Mouse (Mus musculus) neural tube, embryonic 13.5 days (tissue): Measurements from ENCODE around the gene Hrh1. TPM values are rescaled to one million over a fixed set of nuclear protein-coding genes. Genes with fewer than 3 reads are reported as not detected.
A peak's percentile ranks its signal among the peaks of the same experiment; 100 is the strongest.

ENCODE experiments used
- ATAC-seq: fragments of 200-750 bp; cut with Nextera tagmentation; 2 replicates; pipeline ENCODE4 v1.8.0; 2017; ENCODE audit warnings: low read depth, mild to moderate bottlenecking, moderate TSS enrichment, moderate library complexity
- H3K27ac ChIP-seq: fragments of 300-500 bp; sonication (generic); replicated peaks from 2 replicates; pipeline ENCODE4 v1.5.1; 2015; ENCODE audit warnings: moderate library complexity, mild to moderate bottlenecking, inconsistent platforms
- H3K27me3 ChIP-seq: fragments of 300-500 bp; sonication (generic); 2 replicates; pipeline ENCODE4 v1.6.1; 2015; ENCODE audit warnings: mild to moderate bottlenecking, inconsistent platforms
- H3K36me3 ChIP-seq: fragments of 300-500 bp; sonication (generic); 2 replicates; pipeline ENCODE4 v1.6.1; 2015; ENCODE audit warnings: mild to moderate bottlenecking, inconsistent platforms
- H3K4me1 ChIP-seq: fragments of 300-500 bp; sonication (generic); replicated peaks from 2 replicates; pipeline ENCODE4 v1.6.1; 2015; ENCODE audit warnings: inconsistent platforms
- H3K4me2 ChIP-seq: fragments of 300-500 bp; sonication (generic); 2 replicates; pipeline ENCODE4 v1.6.1; 2015; ENCODE audit warnings: inconsistent platforms, mild to moderate bottlenecking, moderate library complexity
- H3K4me3 ChIP-seq: fragments of 300-500 bp; sonication (generic); 2 replicates; pipeline ENCODE4 v1.5.1; 2015; ENCODE audit warnings: mild to moderate bottlenecking, inconsistent platforms
- H3K9ac ChIP-seq: fragments of 300-500 bp; sonication (generic); 2 replicates; pipeline ENCODE4 v1.6.1; 2015; ENCODE audit warnings: moderate library complexity, mild to moderate bottlenecking, inconsistent platforms
- H3K9me3 ChIP-seq: fragments of 300-500 bp; sonication (generic); 2 replicates; pipeline ENCODE4 v1.6.1; 2016; ENCODE audit warnings: inconsistent platforms
- WGBS: fragments of 180-500 bp; shearing (Covaris S2); methylation state at CpG from one replicate; pipeline ENCODE4 v1.1.7; 2015; 5-methylcytosine and 5-hydroxymethylcytosine counted together
- polyA plus RNA-seq: library from polyadenylated mRNA; unstranded; fragments of >200 nt; fragmentation: Nextera tagmentation; extraction: Ambion mirVana; gene quantifications from 2 replicates; pipeline ENCODE4 v1.2.1, GENCODE M21; 2015

Gene Hrh1
- polyA plus RNA-seq, 1 experiment from 2014 or later = 0.13 TPM

DNA sequence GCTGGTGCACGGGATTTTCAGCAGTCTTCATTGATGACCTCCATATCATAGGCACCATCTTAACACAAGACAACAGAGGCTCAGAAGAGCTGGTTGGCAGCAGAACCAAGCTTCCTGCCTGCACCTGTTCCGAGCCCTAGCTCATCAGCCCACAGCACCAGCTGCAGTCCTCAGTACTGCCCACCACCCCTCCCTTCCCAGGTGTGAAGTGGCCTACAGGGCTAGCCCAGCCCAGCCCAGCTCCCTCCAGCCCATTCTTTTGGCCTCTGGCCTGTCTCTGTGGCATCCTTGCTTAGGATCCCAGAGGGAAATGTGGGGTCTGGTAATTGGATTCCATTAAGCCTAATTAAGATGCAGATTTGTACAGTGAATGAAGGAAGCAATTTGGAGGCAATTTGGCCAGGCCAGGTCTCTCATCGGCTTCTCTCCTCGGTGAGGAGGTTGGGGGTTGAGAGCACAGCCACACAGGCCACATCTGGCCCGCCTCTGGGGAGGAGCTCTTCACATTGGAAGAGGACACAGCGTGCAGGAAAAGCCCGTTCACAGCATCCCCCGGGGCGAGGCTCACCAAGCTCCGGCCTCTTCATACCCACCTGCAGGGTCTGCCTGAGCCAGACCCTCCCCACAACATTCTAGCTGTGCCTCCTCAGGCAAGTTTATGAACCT, 43.2 kb downstream of the Hrh1 start:
- Histone ChIP-seq H3K4me1 (peaks cover 8% of the 10 kb centered on the region), H3K9ac (no peak overlapping the region), H3K36me3 (no peaks in the 10 kb centered on the region), H3K27ac (no peak overlapping the region), H3K4me3 (no peak overlapping the region), H3K4me2 (no peak overlapping the region), H3K27me3 (no peaks in the 10 kb centered on the region), H3K9me3 (peaks cover 8% of the 10 kb centered on the region)
- ATAC-seq = peak; percentile 69
- 27% methylated on average over 10 of the region's 10 CpGs for WGBS

DNA sequence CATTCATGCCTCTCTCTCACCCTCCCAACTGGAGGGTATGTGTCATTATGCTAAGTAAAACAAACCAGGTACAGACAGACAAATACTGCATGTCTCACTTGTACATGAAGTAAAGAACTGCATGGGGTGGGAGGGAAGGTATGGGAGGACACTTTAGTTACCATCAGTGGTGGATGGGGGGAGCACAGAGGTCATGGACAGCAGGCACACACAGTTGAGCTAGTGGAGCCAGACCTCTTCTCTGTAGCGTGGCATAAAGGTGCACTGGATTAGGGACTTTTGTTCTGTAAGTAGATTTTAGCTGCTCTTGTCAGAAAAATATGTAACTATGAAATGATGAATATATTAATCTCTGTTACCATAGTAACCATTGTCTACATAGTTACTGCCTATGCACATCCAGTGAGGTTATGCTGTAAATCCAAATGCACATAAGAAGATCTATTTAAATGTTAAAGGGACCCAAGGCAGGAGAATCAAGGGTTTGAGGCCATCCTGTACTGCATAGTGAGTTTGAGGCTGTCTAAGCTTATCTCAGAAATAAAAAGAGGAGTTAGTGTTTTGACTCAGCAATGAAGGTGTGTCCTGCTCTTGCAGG, 46.6 kb downstream of the Hrh1 start:
- no peaks in the 10 kb centered on the region for H3K36me3 ChIP-seq
- H3K27me3 ChIP-seq = no peaks in the 10 kb centered on the region
- H3K4me2 ChIP-seq = no peak overlapping the region
- peaks cover 8% of the 10 kb centered on the region for H3K9me3 ChIP-seq
- no peak overlapping the region for H3K27ac ChIP-seq
- ATAC-seq = no peak
- no peak overlapping the region for H3K9ac ChIP-seq
- peaks cover 8% of the 10 kb centered on the region for H3K4me1 ChIP-seq
- no peak overlapping the region for H3K4me3 ChIP-seq
- 83% methylated on average over 1 of the region's 1 CpGs for WGBS

DNA sequence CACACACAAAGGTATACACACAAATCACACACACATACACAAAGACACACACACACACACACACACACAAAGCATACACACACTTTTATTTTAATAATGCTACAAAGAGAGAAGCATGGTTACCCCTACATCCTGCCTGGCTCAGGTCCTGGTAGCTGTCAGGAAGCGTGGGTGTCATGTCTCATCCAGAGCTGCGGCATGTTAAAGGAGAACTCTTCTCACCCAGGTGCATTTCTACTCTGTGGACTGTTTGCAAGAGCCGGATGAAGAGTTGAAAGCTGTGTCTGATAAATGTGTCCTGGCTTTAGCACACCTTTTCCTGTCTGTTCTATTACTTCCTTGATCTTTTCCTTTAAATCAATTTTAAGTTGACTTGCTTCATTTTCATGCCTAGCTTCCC, 47.2 kb downstream of the Hrh1 start:
- Histone ChIP-seq H3K4me2 (no peak overlapping the region), H3K9me3 (peaks cover 4% of the 10 kb centered on the region; the same call in 1 of the 2 replicates), H3K4me3 (no peak overlapping the region), H3K9ac (no peak overlapping the region), H3K4me1 (peaks cover 8% of the 10 kb centered on the region), H3K27me3 (no peaks in the 10 kb centered on the region), H3K27ac (no peak overlapping the region), H3K36me3 (no peaks in the 10 kb centered on the region)
- WGBS = 93% methylated on average over 3 of the region's 3 CpGs
- no peak for ATAC-seq

DNA sequence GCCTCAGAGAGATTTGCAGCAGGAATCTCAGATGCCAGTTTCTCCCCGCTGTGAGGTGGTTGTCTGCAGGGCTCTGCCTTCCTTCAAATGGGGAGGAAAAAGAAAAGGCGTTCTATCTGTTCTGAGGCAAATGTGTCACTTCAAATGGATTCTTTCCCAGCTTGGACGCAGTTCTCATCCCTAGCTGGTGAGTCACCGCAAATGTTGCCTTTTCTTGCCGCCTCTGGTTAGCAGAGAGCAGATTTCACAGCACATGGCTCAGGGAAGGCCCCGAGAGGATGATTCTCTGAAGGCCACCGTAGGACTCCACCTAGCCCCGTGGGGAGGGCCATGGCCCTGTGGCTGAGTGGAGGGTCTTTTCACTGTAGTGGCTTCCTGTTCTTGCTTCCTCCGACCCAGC, 51.2 kb downstream of the Hrh1 start:
- H3K4me2 ChIP-seq = no peak overlapping the region
- no peaks in the 10 kb centered on the region for H3K4me1 ChIP-seq
- WGBS = 76% methylated on average over 9 of the region's 9 CpGs
- H3K4me3 ChIP-seq = no peak overlapping the region
- H3K27ac ChIP-seq = no peak overlapping the region
- no peaks in the 10 kb centered on the region for H3K36me3 ChIP-seq
- no peaks in the 10 kb centered on the region for H3K9me3 ChIP-seq
- no peaks in the 10 kb centered on the region for H3K27me3 ChIP-seq
- no peak for ATAC-seq
- H3K9ac ChIP-seq = no peak overlapping the region

DNA sequence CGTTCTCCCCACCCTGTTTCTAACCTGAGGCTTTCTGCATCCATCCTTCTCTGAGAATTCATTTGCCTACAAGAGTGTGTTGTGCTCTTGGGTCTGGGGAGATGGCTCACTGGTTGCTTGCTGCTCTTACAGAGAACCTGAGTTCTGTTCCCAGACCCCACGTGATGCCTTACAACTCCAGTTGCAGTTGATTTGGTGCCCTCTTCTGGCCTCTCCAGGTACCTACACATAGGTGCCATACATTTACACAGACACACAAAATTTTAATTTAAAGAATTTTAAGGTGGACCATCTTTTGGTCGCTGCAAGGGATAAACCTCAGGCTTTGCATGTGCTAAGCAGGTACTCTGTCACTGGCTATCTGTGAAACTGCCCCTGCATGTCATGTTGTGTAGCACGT, 57.5 kb downstream of the Hrh1 start:
- Histone ChIP-seq H3K4me2 (no peak overlapping the region), H3K9me3 (no peaks in the 10 kb centered on the region), H3K4me1 (peaks cover 17% of the 10 kb centered on the region), H3K27me3 (no peaks in the 10 kb centered on the region), H3K9ac (no peak overlapping the region), H3K36me3 (no peaks in the 10 kb centered on the region), H3K4me3 (no peak overlapping the region), H3K27ac (no peak overlapping the region)
- ATAC-seq = no peak
- 87% methylated on average over 4 of the region's 4 CpGs for WGBS

DNA sequence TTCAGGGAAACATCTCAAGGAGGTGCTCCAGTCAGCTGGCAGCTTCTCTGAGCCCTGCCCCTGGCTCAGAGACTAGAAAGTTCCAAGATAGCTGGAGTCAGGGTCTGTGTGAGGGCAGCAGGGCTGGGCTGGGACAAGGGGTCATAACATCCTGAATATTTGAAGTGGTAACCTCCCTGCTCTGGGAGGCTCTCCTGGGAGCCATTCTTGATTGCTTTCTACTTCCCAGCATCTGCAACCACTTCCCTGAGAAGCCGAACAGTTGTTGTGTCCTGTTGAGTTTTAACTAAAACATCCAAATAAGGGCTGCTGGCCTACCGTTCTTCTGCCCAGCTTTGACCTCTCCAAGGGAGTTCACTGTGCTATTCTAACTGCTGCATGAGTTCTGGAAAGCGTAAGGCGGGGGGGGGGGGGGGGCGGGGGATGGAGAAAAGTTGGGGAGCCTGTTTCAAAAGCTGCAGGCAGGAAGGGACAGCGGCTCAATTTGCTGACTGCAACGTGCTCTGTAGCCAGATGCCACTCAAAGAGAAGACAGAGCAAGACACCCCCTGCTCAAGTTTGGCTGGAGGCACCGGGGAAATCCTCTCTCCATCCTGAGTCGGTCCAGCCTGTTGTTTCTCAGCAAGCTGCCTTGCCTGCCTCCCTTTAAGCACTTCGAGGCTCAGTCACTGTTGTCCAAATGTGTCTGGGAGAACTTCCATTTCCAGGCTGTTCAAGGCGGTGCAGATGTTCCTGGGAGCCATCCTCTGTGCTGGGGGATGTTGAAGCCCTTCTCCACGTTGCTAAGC, 58.7 kb downstream of the Hrh1 start:
- Histone ChIP-seq H3K4me3 (no peak overlapping the region), H3K9ac (no peak overlapping the region), H3K36me3 (no peaks in the 10 kb centered on the region), H3K4me1 (peaks cover 17% of the 10 kb centered on the region), H3K27me3 (no peaks in the 10 kb centered on the region), H3K27ac (no peak overlapping the region), H3K9me3 (peaks cover 4% of the 10 kb centered on the region; the same call in 1 of the 2 replicates), H3K4me2 (no peak overlapping the region)
- ATAC-seq = no peak
- 64% methylated on average over 12 of the region's 12 CpGs for WGBS

DNA sequence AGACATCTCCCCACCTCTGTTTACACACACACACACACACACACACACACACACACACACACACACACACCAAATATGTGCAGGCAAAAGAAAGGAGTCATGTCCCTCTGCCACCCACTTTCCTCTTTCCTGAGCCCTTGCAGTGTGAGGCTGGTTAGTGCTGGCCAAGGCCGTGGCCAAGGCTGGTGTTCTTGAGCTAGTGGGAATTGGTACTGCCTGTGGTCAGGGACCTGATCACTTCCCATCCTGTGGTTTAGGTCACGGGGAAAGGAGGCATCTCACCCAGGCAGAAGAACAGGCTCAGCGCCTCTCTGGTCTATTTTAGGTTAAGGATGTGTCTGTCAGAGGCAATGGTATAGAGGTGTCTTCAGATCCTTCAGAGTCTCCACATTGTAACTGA, 59.6 kb downstream of the Hrh1 start:
- WGBS = 83% methylated on average over 3 of the region's 3 CpGs

DNA sequence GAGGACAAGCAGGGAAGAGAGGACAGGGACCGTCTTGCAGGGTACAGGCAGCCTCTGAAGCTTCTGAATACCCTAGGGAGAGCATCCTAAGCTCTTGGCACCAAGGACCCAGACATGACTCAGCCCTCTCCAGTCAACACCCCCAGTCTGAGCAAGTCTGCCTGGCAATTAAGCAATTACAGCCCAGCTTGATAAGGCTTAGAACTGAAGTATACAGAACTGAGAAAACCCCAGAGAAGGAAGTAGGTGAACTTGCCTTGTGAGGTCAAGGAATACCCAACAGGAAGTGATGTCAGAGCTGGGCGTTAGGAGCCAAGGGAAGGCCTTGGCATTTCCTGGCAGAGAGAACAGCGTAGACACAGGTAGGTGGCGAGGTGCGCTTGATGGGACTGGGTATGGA, 60.5 kb downstream of the Hrh1 start:
- Histone ChIP-seq H3K36me3 (no peaks in the 10 kb centered on the region), H3K4me2 (no peak overlapping the region), H3K27me3 (no peaks in the 10 kb centered on the region), H3K9ac (no peak overlapping the region), H3K9me3 (peaks cover 4% of the 10 kb centered on the region; the same call in 1 of the 2 replicates), H3K4me3 (no peak overlapping the region), H3K27ac (no peak overlapping the region), H3K4me1 (peaks cover 17% of the 10 kb centered on the region)
- no peak for ATAC-seq
- WGBS = 88% methylated on average over 5 of the region's 5 CpGs

More for the DNA sequence above, 59.6 kb downstream of the Hrh1 start:
- H3K4me1 ChIP-seq = peaks cover 17% of the 10 kb centered on the region
- no peaks in the 10 kb centered on the region for H3K27me3 ChIP-seq
- H3K9ac ChIP-seq = no peak overlapping the region
- H3K9me3 ChIP-seq = peaks cover 4% of the 10 kb centered on the region; the same call in 1 of the 2 replicates
- H3K27ac ChIP-seq = no peak overlapping the region
- no peak for ATAC-seq
- H3K36me3 ChIP-seq = no peaks in the 10 kb centered on the region
- no peak overlapping the region for H3K4me2 ChIP-seq
- H3K4me3 ChIP-seq = no peak overlapping the region

DNA sequence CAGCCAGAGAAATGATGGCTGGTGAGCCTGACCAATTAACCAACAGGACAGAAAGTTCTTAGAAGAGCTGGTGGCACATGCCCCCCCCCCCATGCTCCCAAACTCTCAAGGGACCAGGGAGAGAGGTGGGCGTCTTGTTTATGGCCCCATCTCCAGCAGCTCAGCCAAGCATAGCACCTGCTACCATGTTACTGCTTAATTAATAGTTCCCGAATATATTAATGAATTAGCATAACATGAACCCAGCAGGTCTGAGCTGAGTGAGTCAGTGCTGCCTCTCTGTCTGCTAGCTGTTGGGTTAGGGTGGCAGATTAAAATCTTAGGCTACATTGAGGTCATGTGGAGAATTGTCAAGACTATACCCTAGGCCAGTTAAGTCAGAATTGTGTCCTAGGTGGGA, 62.2 kb downstream of the Hrh1 start:
- Histone ChIP-seq H3K9ac (no peak overlapping the region), H3K9me3 (peaks cover 4% of the 10 kb centered on the region; the same call in 1 of the 2 replicates), H3K4me2 (no peak overlapping the region), H3K4me1 (peaks cover 17% of the 10 kb centered on the region), H3K36me3 (no peaks in the 10 kb centered on the region), H3K4me3 (no peak overlapping the region), H3K27ac (no peak overlapping the region), H3K27me3 (no peaks in the 10 kb centered on the region)
- ATAC-seq = peak; percentile 41; the same call in 1 of the 2 replicates
- WGBS = 25% methylated on average over 2 of the region's 2 CpGs

DNA sequence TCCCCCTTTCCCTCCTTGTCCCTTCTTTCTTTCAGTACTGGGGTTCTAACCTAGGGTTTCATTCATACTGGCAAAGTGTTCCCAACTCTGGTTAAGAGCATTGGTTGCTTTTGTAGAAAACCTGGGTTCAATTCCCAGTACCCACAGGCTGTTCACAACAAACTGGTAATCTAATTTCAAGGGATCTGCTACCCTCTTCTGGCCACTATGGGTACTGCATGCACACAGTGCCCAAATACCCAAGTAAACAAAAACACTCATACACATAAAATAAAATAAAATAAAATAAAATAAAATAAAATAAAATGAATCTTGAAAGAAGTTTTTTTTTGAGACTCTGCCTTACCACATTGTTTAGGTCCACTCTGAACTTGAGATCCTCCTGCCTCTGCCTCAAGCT, 63.8 kb downstream of the Hrh1 start:
- Histone ChIP-seq H3K4me3 (no peak overlapping the region), H3K4me2 (no peak overlapping the region), H3K9me3 (peaks cover 4% of the 10 kb centered on the region; the same call in 1 of the 2 replicates), H3K36me3 (no peaks in the 10 kb centered on the region), H3K27ac (no peak overlapping the region), H3K27me3 (no peaks in the 10 kb centered on the region), H3K4me1 (peaks cover 17% of the 10 kb centered on the region), H3K9ac (no peak overlapping the region)
- no peak for ATAC-seq

DNA sequence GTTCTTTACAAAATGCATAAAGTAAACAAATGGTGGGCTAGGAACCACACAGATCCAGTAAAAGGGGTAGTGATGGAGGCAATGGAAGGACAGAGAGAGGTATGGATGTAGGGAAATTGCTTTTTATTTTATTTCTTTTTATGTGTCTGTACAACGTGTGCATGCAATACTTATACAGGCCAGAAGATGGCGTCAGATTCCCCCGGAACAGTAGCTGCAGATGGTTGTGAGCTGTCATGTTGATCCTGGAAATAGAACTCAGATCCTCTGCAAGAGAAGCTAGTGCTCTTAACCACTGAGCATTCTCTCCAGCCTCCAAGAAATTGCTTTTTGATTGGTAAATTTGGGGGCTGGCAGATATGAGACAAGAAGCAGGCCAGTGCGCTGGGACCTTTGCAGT, 65.0 kb downstream of the Hrh1 start:
- peaks cover 4% of the 10 kb centered on the region; the same call in 1 of the 2 replicates for H3K9me3 ChIP-seq
- no peaks in the 10 kb centered on the region for H3K27me3 ChIP-seq
- H3K4me3 ChIP-seq = no peak overlapping the region
- H3K9ac ChIP-seq = no peak overlapping the region
- H3K4me2 ChIP-seq = no peak overlapping the region
- WGBS = 25% methylated on average over 4 of the region's 4 CpGs
- H3K4me1 ChIP-seq = peaks cover 17% of the 10 kb centered on the region
- H3K27ac ChIP-seq = no peak overlapping the region
- H3K36me3 ChIP-seq = no peaks in the 10 kb centered on the region
- no peak for ATAC-seq

DNA sequence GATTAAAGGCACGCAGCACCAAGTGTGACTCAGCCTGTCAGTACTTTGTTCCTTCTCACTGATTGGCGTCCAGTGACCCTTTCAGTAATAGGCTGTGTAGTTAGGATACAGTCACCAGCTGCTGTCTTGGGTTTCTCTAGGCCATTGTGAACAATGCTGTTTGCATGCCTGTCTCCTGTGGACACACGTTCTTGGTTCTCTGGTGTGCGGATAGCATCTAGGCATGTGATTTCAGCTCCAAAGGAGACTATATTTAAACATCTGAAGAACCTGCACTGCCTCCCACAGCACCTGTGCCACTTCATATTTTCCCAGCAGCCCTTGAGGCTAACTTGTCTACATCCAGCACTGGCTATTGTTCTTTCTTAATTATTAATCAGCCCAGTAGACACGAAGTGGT, 75.8 kb downstream of the Hrh1 start:
- ATAC-seq = no peak
- no peaks in the 10 kb centered on the region for H3K9me3 ChIP-seq
- no peak overlapping the region for H3K4me2 ChIP-seq
- 51% methylated on average over 5 of the region's 5 CpGs for WGBS
- H3K36me3 ChIP-seq = no peaks in the 10 kb centered on the region
- H3K27me3 ChIP-seq = no peaks in the 10 kb centered on the region; the same call in 1 of the 2 replicates
- no peak overlapping the region for H3K4me3 ChIP-seq
- H3K4me1 ChIP-seq = 0 out of 2 replicates have a peak, but pooled peaks cover 4% of the 10 kb centered on the region
- no peak overlapping the region for H3K27ac ChIP-seq
- H3K9ac ChIP-seq = no peak overlapping the region
